Mouse (Mus musculus) myocyte (in vitro differentiated cells): ENCODE data around the gene Ppa1. TPM values are rescaled to one million over a fixed set of nuclear protein-coding genes. Genes with fewer than 3 reads are reported as not detected.

Experiments
- H3K27me3 ChIP-seq: one replicate; pipeline ENCODE4 v1.6.1; 2011; ENCODE audit not compliant: control insufficient read depth, insufficient read depth, insufficient read length
- H3K36me3 ChIP-seq: one replicate; pipeline ENCODE4 v1.6.1; 2011; ENCODE audit not compliant: control insufficient read depth, insufficient read depth
- H3K4me2 ChIP-seq: one replicate; pipeline ENCODE4 v1.6.1; 2011; ENCODE audit warnings: low read depth, control low read depth
- H3K4me3 ChIP-seq: one replicate; pipeline ENCODE4 v1.5.1; 2011; ENCODE audit warnings: mild to moderate bottlenecking, control low read depth, moderate library complexity
- H3K79me2 ChIP-seq: one replicate; pipeline ENCODE4 v1.6.1; 2011; ENCODE audit not compliant: control insufficient read depth, insufficient read depth
- H3ac ChIP-seq: one replicate; pipeline ENCODE4 v1.6.1; 2011; ENCODE audit not compliant: control insufficient read depth, insufficient read length
- CEBPB ChIP-seq: IDR thresholded peaks from 2 replicates; pipeline ENCODE4 v1.6.1; 2011; ENCODE audit warnings: mild to moderate bottlenecking, moderate library complexity; ENCODE audit not compliant: poor library complexity, insufficient read depth, severe bottlenecking
- E2F4 ChIP-seq: IDR thresholded peaks from one replicate; pipeline ENCODE4 v1.6.1; 2011; ENCODE audit warnings: mild to moderate bottlenecking, control low read depth, moderate library complexity; ENCODE audit not compliant: insufficient read depth
- MAX ChIP-seq: IDR thresholded peaks from one replicate; pipeline ENCODE4 v1.6.1; 2011; ENCODE audit warnings: low read depth, mild to moderate bottlenecking, control low read depth
- MYOD1 ChIP-seq, 3 experiments: IDR thresholded peaks; one replicate each; pipeline ENCODE4 v1.6.1; 2011; ENCODE audit warnings: control low read depth in 2 of 3, low read depth in 2 of 3, mild to moderate bottlenecking in 2 of 3, moderate library complexity in 1 of 3; ENCODE audit not compliant: insufficient read length in 2 of 3, control insufficient read depth in 1 of 3
- MYOG ChIP-seq, 3 experiments: IDR thresholded peaks; one replicate each; pipeline ENCODE4 v1.6.1; 2011; ENCODE audit warnings: control low read depth in 2 of 3, low read depth in 2 of 3, mild to moderate bottlenecking in 2 of 3; ENCODE audit not compliant: insufficient read length in 2 of 3, control insufficient read depth in 1 of 3, insufficient read depth in 1 of 3
- POLR2A ChIP-seq: IDR thresholded peaks from one replicate; pipeline ENCODE4 v1.6.1; 2011; ENCODE audit warnings: low read depth, mild to moderate bottlenecking, control low read depth, moderate library complexity; ENCODE audit not compliant: insufficient read length
- POLR2AphosphoS2 ChIP-seq: IDR thresholded peaks from one replicate; pipeline ENCODE4 v1.6.1; 2011; ENCODE audit warnings: low read depth, control low read depth; ENCODE audit not compliant: insufficient read length
- REST ChIP-seq: IDR thresholded peaks from one replicate; pipeline ENCODE4 v1.6.1; 2011; ENCODE audit warnings: mild to moderate bottlenecking, control low read depth, moderate library complexity; ENCODE audit not compliant: insufficient read depth, insufficient read length
- SRF ChIP-seq: IDR thresholded peaks from one replicate; pipeline ENCODE4 v1.6.1; 2011; ENCODE audit warnings: low read depth; ENCODE audit not compliant: control insufficient read depth, insufficient read length
- TCF12 ChIP-seq: IDR thresholded peaks from one replicate; pipeline ENCODE4 v1.6.1; 2011; ENCODE audit warnings: mild to moderate bottlenecking, control low read depth; ENCODE audit not compliant: poor library complexity, insufficient read depth, severe bottlenecking
- TCF3 ChIP-seq: IDR thresholded peaks from one replicate; pipeline ENCODE4 v1.6.1; 2011; ENCODE audit warnings: low read depth, control low read depth; ENCODE audit not compliant: insufficient read length
- USF1 ChIP-seq: IDR thresholded peaks from one replicate; pipeline ENCODE4 v1.6.1; 2011; ENCODE audit warnings: low read depth, mild to moderate bottlenecking, control low read depth, moderate library complexity
- polyA plus RNA-seq: library from polyadenylated mRNA; unstranded; fragments of >200 nt; fragmentation: generic; extraction: Trizol; gene quantifications from one replicate; pipeline ENCODE4 v1.2.1, GENCODE M21; 2012; ENCODE audit warnings: missing spikeins

Ppa1 gene
- polyA plus RNA-seq, 1 experiment = 93.2 TPM

DNA sequence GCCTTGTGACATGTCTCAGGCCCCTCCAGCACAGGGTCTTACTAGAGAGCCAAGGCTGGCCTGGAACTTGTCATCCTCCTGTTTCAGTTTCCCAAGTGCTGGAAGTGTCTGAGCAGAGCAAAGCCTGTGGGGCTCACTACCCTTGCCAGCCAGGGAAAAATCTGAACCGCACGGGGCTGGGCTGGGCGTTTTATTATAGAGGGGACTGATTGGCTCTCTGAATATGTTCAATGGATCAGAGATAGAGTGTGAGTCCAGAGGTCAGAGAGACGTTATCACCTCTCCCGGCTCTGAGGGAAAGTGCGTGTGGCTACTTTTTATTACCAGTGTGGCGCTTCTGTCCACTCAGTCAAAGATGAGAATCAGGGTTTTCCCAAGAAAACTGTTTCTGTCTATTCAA is 1.8 kb upstream of the Ppa1 start:
- Histone ChIP-seq H3K36me3 (no peaks in the 10 kb centered on the region), H3K27me3 (no peaks in the 10 kb centered on the region), H3K4me3 (no peak overlapping the region), H3ac (no peak overlapping the region), H3K4me2 (no peak overlapping the region), H3K79me2 (peaks cover 24% of the 10 kb centered on the region)
- TF ChIP-seq POLR2A = no peak
- TF ChIP-seq REST = no peak
- no peak for TF ChIP-seq SRF
- no peak for TF ChIP-seq MAX
- TF ChIP-seq MYOG (IDR thresholded peaks at IDR 0.05; ENCODE audit: control insufficient read depth in 1 of 3, insufficient read depth in 1 of 3, insufficient read length in 2 of 3, low read depth in 2 of 3) = no peak
- TF ChIP-seq MYOD1 (IDR thresholded peaks at IDR 0.05; ENCODE audit: control insufficient read depth in 1 of 3, insufficient read length in 2 of 3, low read depth in 2 of 3) = no peak
- no peak for TF ChIP-seq USF1
- no peak for TF ChIP-seq E2F4
- no peak for TF ChIP-seq POLR2AphosphoS2
- TF ChIP-seq TCF12 = no peak
- no peak for TF ChIP-seq TCF3
- no peak for TF ChIP-seq CEBPB

DNA sequence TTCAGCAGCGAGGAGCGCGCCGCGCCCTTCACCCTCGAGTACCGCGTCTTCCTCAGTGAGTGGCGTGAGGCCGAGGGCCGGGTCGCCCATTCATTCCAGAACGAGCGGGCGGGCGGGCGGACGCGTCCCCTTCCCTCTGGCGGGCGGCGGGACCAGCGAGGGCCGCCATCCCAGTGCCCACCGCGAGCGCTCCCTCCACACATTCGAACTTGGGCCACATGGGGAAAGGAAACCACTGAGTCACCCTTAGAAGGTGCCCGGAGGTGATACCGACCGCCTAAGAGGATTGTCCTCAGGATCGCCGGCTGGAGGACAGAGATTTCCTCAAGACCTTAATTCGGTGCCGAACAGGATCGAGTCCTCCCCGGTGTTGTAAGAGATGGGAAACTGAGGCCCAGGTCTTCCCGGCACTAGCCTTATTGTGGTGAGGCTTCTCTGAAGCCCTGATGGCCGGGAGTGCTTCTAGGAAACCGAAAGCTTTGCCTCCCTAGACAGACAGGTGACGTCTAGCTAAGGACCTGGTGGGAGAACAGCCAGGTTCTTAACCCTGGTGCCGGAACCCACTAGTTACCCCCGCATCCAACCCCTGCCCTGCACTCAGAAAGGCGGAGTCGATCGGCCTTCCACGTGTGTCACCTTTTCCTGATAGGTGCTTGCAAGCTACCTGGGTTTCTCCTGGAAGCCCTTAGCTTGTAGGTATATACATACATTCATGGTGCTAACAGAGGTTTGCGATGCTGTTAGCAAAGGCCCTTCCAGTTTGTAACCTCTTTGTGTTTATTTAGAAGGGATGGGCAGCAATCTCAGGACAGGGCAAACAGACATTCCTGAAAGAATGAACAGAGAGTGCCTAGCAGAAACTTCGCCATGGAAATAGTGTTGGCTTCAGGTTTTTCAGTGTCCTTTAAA is 639 bp downstream of the Ppa1 start:
- TF ChIP-seq MYOD1 (IDR thresholded peaks at IDR 0.05; ENCODE audit: control insufficient read depth in 1 of 3, insufficient read length in 2 of 3, low read depth in 2 of 3) = peak in 1 of 3 experiments; percentile 3
- TF ChIP-seq TCF12 = no peak
- peak overlapping the region; percentile 42 for H3ac ChIP-seq
- H3K79me2 ChIP-seq = peaks cover 24% of the 10 kb centered on the region
- H3K27me3 ChIP-seq = no peaks in the 10 kb centered on the region
- peak overlapping the region; percentile 79 for H3K4me2 ChIP-seq
- H3K4me3 ChIP-seq = peak overlapping the region; percentile 62
- H3K36me3 ChIP-seq = no peaks in the 10 kb centered on the region

DNA sequence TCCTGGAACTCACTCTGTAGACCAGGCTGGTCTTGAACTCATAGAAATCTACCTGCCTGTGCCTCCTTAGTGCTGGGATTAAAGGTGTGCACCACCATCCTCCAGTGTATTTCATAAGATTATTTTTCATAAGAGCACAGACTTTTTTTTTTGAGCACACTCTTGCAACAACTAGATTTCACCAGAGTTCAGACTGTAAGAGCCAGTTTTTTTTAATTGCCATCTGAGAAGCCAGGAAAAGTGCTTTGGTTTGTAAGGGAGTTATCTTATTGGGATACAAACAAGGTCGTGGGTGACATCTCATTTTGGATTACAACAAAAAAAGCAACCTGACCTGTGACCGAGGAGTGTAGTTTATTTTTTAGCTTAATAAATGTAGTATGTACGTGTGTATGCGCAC is 5.8 kb downstream of the Ppa1 start:
- TF ChIP-seq E2F4 (no peak), MYOG (IDR thresholded peaks at IDR 0.05; ENCODE audit: control insufficient read depth in 1 of 3, insufficient read depth in 1 of 3, insufficient read length in 2 of 3, low read depth in 2 of 3) (no peak), CEBPB (no peak), REST (no peak), TCF12 (no peak), USF1 (no peak), SRF (no peak), POLR2A (no peak), POLR2AphosphoS2 (no peak), TCF3 (no peak), MYOD1 (IDR thresholded peaks at IDR 0.05; ENCODE audit: control insufficient read depth in 1 of 3, insufficient read length in 2 of 3, low read depth in 2 of 3) (no peak), MAX (no peak)

DNA sequence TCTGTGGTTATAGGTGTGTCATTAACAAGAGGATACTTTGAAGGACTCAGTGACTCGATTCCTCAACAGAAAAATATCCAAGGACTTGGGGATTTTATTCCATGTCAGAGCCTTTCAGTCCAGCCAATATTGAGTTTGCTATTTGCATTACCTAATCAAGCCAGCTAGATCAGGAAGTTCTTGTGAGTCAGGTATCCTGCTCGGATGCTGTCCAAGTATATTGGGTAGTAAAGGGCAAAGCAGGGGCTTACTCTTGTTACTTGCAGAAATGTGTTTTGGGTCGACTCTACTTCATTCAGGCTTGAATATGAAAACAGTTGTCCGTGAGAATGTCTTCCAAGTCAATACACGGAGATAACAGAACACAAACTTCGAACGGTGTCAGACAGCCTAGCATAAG is 6.3 kb downstream of the Ppa1 start:
- TF ChIP-seq MAX (no peak), POLR2A (no peak), MYOD1 (IDR thresholded peaks at IDR 0.05; ENCODE audit: control insufficient read depth in 1 of 3, insufficient read length in 2 of 3, low read depth in 2 of 3) (no peak), TCF12 (no peak), REST (no peak), USF1 (no peak), POLR2AphosphoS2 (no peak), TCF3 (no peak), MYOG (IDR thresholded peaks at IDR 0.05; ENCODE audit: control insufficient read depth in 1 of 3, insufficient read depth in 1 of 3, insufficient read length in 2 of 3, low read depth in 2 of 3) (no peak), SRF (no peak), CEBPB (no peak), E2F4 (no peak)
- Histone ChIP-seq H3K27me3 (no peaks in the 10 kb centered on the region), H3K79me2 (peaks cover 13% of the 10 kb centered on the region), H3ac (no peak overlapping the region), H3K4me2 (no peak overlapping the region), H3K36me3 (peaks cover 7% of the 10 kb centered on the region), H3K4me3 (no peak overlapping the region)

More for the DNA sequence above, 5.8 kb downstream of the Ppa1 start:
- H3K4me3 ChIP-seq = no peak overlapping the region
- H3K79me2 ChIP-seq = peaks cover 19% of the 10 kb centered on the region
- H3K36me3 ChIP-seq = peaks cover 7% of the 10 kb centered on the region
- no peaks in the 10 kb centered on the region for H3K27me3 ChIP-seq
- H3K4me2 ChIP-seq = no peak overlapping the region
- H3ac ChIP-seq = no peak overlapping the region

DNA sequence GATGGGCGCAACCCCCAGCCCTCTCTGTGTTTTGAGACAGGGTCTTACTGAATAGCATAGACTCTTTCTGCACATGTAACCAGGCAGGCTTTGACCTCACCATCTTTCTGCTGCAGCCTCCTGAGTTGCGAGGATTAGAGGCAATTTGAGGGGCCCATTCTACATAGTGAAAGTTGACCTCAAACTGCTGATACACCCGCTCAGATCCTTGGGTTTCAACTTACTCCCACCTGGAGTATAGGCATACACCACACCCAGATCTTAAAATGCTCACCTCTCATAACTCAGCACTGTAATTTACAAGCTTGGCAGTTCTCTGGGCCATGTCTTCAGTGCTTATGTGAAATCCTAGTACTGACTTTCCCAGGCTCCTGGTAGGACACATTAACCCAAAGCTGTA is 6.8 kb downstream of the Ppa1 start:
- Histone ChIP-seq H3K4me3 (no peak overlapping the region), H3K36me3 (peaks cover 10% of the 10 kb centered on the region), H3ac (no peak overlapping the region), H3K27me3 (no peaks in the 10 kb centered on the region), H3K79me2 (peaks cover 8% of the 10 kb centered on the region), H3K4me2 (no peak overlapping the region)
- TF ChIP-seq MAX = no peak
- no peak for TF ChIP-seq MYOG (IDR thresholded peaks at IDR 0.05; ENCODE audit: control insufficient read depth in 1 of 3, insufficient read depth in 1 of 3, insufficient read length in 2 of 3, low read depth in 2 of 3)
- no peak for TF ChIP-seq MYOD1 (IDR thresholded peaks at IDR 0.05; ENCODE audit: control insufficient read depth in 1 of 3, insufficient read length in 2 of 3, low read depth in 2 of 3)
